Mouse (Mus musculus) activated CD4-positive, CD25-positive, alpha-beta regulatory T cell, adult 9 weeks (primary cell): Measurements from ENCODE around the gene Als2cr12. TPM values are rescaled to one million over a fixed set of nuclear protein-coding genes. Genes with fewer than 3 reads are reported as not detected.

Source experiments
- polyA plus RNA-seq: library from polyadenylated mRNA; unstranded; fragments of 100-300 nt; shearing (Covaris generic); gene quantifications from one replicate; pipeline ENCODE4 v1.2.1, GENCODE M21; 2017

The Als2cr12 gene
- polyA plus RNA-seq, result not detected

GRCm38 (mm10) chr1:58695810-58696209, at the start of gene Als2cr12:
Gene Als2cr12, minus strand, starts transcription at chr1:58695989.

GRCm38 (mm10) chr1:58711365-58712016, 15.7 kb upstream of the Als2cr12 start, which contains the start of gene Cflar:
Gene Cflar, plus strand, starts transcription at chr1:58711508.

Other genes with a start within 250 kb of the Als2cr12 start
- 32.0 TPM for gene Orc2, start 190.9 kb downstream of the Als2cr12 start, polyA plus RNA-seq
- 17.7 TPM for gene Fam126b, start 109.7 kb downstream of the Als2cr12 start, polyA plus RNA-seq
- 146 TPM for gene Ndufb3, start 109.6 kb downstream of the Als2cr12 start, polyA plus RNA-seq
- 148 TPM for gene Cflar, start 15.5 kb upstream of the Als2cr12 start, polyA plus RNA-seq
- 278 TPM for gene Casp8, start 99.4 kb upstream of the Als2cr12 start, polyA plus RNA-seq